ENCODE assay signal across 7 mouse cellular contexts in genomic region chr8:85700751-85701351, GRCm38 (mm10). TPM values are rescaled to one million over a fixed set of nuclear protein-coding genes. Genes with fewer than 3 reads are reported as not detected.
DNase-seq lines count a peak whose midpoint lies in the region; ATAC-seq and TF ChIP-seq lines count a peak whose summit lies in the region.

Gene Neto2 (minus strand): TSS chr8:85700924.

- peak; percentile 92 for DNase-seq in embryonic facial prominence, embryonic 14.5 days (ENCODE audit: low spot score)
- DNase-seq in heart, embryonic 10.5 days (ENCODE audit: low spot score), result peak; percentile 79
- peak; percentile 89 for DNase-seq in midbrain, postnatal 0 days (ENCODE audit: low spot score)
- peak; percentile 35 to 37 for DNase-seq in spleen, postnatal 14 days (ENCODE audit: low spot score in 2 of 2)

- H3K36me3 ChIP-seq in embryonic facial prominence, embryonic 14.5 days (ENCODE audit: control insufficient read depth, insufficient read depth, low read length), result no peaks in the 10 kb centered on the region
- no peaks in the 10 kb centered on the region for H3K36me3 ChIP-seq in heart, embryonic 10.5 days
- no peaks in the 10 kb centered on the region for H3K36me3 ChIP-seq in kidney, embryonic 14.5 days (ENCODE audit: control insufficient read depth, insufficient read depth, low read length)
- H3K36me3 ChIP-seq in limb, embryonic 15.5 days, result no peaks in the 10 kb centered on the region
- no peaks in the 10 kb centered on the region for H3K36me3 ChIP-seq in midbrain, postnatal 0 days (ENCODE audit: insufficient read depth, low read length)

- H3K27ac ChIP-seq in bone marrow, adult 2 months (ENCODE audit: control insufficient read depth, insufficient read depth, low read depth, low read length, poor library complexity), result peak within 1 kb of the TSS; percentile 51; the same call in 1 of the 2 replicates
- peak within 1 kb of the TSS; percentile 90 for H3K27ac ChIP-seq in embryonic facial prominence, embryonic 14.5 days (replicated peaks; ENCODE audit: low read depth, low read length)
- H3K27ac ChIP-seq in heart, embryonic 10.5 days, result peak within 1 kb of the TSS; percentile 89
- H3K27ac ChIP-seq in kidney, embryonic 14.5 days (ENCODE audit: low read depth, low read length), result peak within 1 kb of the TSS; percentile 88
- H3K27ac ChIP-seq in limb, embryonic 15.5 days, result peak within 1 kb of the TSS; percentile 88
- H3K27ac ChIP-seq in midbrain, postnatal 0 days (ENCODE audit: low read depth, low read length), result peak within 1 kb of the TSS; percentile 88

- peak within 1 kb of the TSS; percentile 91 for H3K4me2 ChIP-seq in embryonic facial prominence, embryonic 14.5 days (ENCODE audit: low read depth, low read length)
- H3K4me2 ChIP-seq in kidney, embryonic 14.5 days (replicated peaks; ENCODE audit: low read depth, low read length), result peak within 1 kb of the TSS; percentile 84
- H3K4me2 ChIP-seq in limb, embryonic 15.5 days, result peak within 1 kb of the TSS; percentile 96
- H3K4me2 ChIP-seq in midbrain, postnatal 0 days (ENCODE audit: low read depth, low read length, poor library complexity, severe bottlenecking), result peak within 1 kb of the TSS; percentile 72

- TF ChIP-seq CTCF in bone marrow, adult 2 months (IDR thresholded peaks at IDR 0.05; ENCODE audit: control insufficient read depth, insufficient read depth, low read length), result no peak
- TF ChIP-seq CTCF in midbrain, postnatal 0 days (IDR thresholded peaks at IDR 0.05), result no peak; the same call in 1 of the 2 replicates

- peak within 1 kb of the TSS; percentile 83 for H3K4me3 ChIP-seq in bone marrow, adult 2 months (replicated peaks; ENCODE audit: control insufficient read depth, low read depth, low read length)
- H3K4me3 ChIP-seq in embryonic facial prominence, embryonic 14.5 days (ENCODE audit: low read depth, low read length), result peak within 1 kb of the TSS; percentile 76
- H3K4me3 ChIP-seq in heart, embryonic 10.5 days, result peak within 1 kb of the TSS; percentile 67
- peak within 1 kb of the TSS; percentile 75 for H3K4me3 ChIP-seq in kidney, embryonic 14.5 days (ENCODE audit: low read length)
- peak within 1 kb of the TSS; percentile 71 for H3K4me3 ChIP-seq in limb, embryonic 15.5 days
- peak within 1 kb of the TSS; percentile 65 for H3K4me3 ChIP-seq in midbrain, postnatal 0 days (ENCODE audit: low read depth, low read length)

- H3K27me3 ChIP-seq in embryonic facial prominence, embryonic 14.5 days (replicated peaks; ENCODE audit: control insufficient read depth, insufficient read depth, low read length), result peaks cover 3% of the 10 kb centered on the region; the same call in 1 of the 2 replicates
- peaks cover 19% of the 10 kb centered on the region for H3K27me3 ChIP-seq in heart, embryonic 10.5 days (ENCODE audit: insufficient read depth, poor library complexity, severe bottlenecking)
- H3K27me3 ChIP-seq in kidney, embryonic 14.5 days (ENCODE audit: control insufficient read depth, insufficient read depth, low read length), result no peaks in the 10 kb centered on the region; the same call in none of the 2 replicates
- H3K27me3 ChIP-seq in limb, embryonic 15.5 days, result 0 out of 2 replicates have a peak, but pooled peaks cover 7% of the 10 kb centered on the region
- H3K27me3 ChIP-seq in midbrain, postnatal 0 days (ENCODE audit: insufficient read depth, low read length), result no peaks in the 10 kb centered on the region

- ATAC-seq in embryonic facial prominence, embryonic 14.5 days (ENCODE audit: low read depth), result peak; percentile 92
- ATAC-seq in kidney, embryonic 14.5 days (ENCODE audit: low FRiP score, low TSS enrichment), result peak; percentile 94
- ATAC-seq in limb, embryonic 15.5 days (ENCODE audit: insufficient number of reproducible peaks, low FRiP score, low TSS enrichment, low read depth), result peak; percentile 83
- peak; percentile 89 for ATAC-seq in midbrain, postnatal 0 days (ENCODE audit: low FRiP score)

- peak; percentile 21; the same call in 1 of the 2 replicates for TF ChIP-seq POLR2A in bone marrow, adult 2 months (IDR thresholded peaks at IDR 0.05; ENCODE audit: borderline replicate concordance, control insufficient read depth, low read depth, low read length)

- peak within 1 kb of the TSS; percentile 81 for H3K9ac ChIP-seq in embryonic facial prominence, embryonic 14.5 days (ENCODE audit: low read depth, low read length)
- peak within 1 kb of the TSS; percentile 85 for H3K9ac ChIP-seq in kidney, embryonic 14.5 days (ENCODE audit: low read depth, low read length)
- peak within 1 kb of the TSS; percentile 72 for H3K9ac ChIP-seq in limb, embryonic 15.5 days
- peak within 1 kb of the TSS; percentile 73 for H3K9ac ChIP-seq in midbrain, postnatal 0 days (replicated peaks; ENCODE audit: low read length, poor library complexity, severe bottlenecking)

- H3K4me1 ChIP-seq in bone marrow, adult 2 months (ENCODE audit: control insufficient read depth, insufficient read depth, low read length), result no peaks in the 10 kb centered on the region; the same call in 1 of the 2 replicates
- 0 out of 2 replicates have a peak, but pooled peaks cover 3% of the 10 kb centered on the region for H3K4me1 ChIP-seq in embryonic facial prominence, embryonic 14.5 days (ENCODE audit: control insufficient read depth, insufficient read depth, low read length)
- peaks cover 6% of the 10 kb centered on the region for H3K4me1 ChIP-seq in heart, embryonic 10.5 days
- H3K4me1 ChIP-seq in kidney, embryonic 14.5 days (ENCODE audit: control insufficient read depth, insufficient read depth, low read length), result no peaks in the 10 kb centered on the region
- H3K4me1 ChIP-seq in limb, embryonic 15.5 days, result peaks cover 6% of the 10 kb centered on the region
- H3K4me1 ChIP-seq in midbrain, postnatal 0 days (ENCODE audit: insufficient read depth, low read length), result no peaks in the 10 kb centered on the region

- H3K9me3 ChIP-seq in embryonic facial prominence, embryonic 14.5 days (ENCODE audit: control insufficient read depth, low read length), result no peaks in the 10 kb centered on the region
- H3K9me3 ChIP-seq in heart, embryonic 10.5 days, result no peaks in the 10 kb centered on the region
- no peaks in the 10 kb centered on the region for H3K9me3 ChIP-seq in kidney, embryonic 14.5 days (ENCODE audit: control insufficient read depth, low read length)
- H3K9me3 ChIP-seq in limb, embryonic 15.5 days, result no peaks in the 10 kb centered on the region
- H3K9me3 ChIP-seq in midbrain, postnatal 0 days (ENCODE audit: low read length), result no peaks in the 10 kb centered on the region

- WGBS in bone marrow, adult 2 months, result 2% methylated on average over 65 of the region's 65 CpGs
- WGBS in embryonic facial prominence, embryonic 14.5 days, result 11% methylated on average over 21 of the region's 65 CpGs
- WGBS in heart, embryonic 10.5 days, result 8% methylated on average over 49 of the region's 65 CpGs
- WGBS in kidney, embryonic 14.5 days, result 6% methylated on average over 51 of the region's 65 CpGs
- 5% methylated on average over 50 of the region's 65 CpGs for WGBS in limb, embryonic 15.5 days
- 4% methylated on average over 40 of the region's 65 CpGs for WGBS in midbrain, postnatal 0 days

RNA-seq across cellular contexts. Expression of gene Neto2, which starts in this region (rescaled TPM):
- 0.52 and 1.6 TPM in 2 replicates for polyA plus RNA-seq in bone marrow, adult 2 months (2011; ENCODE audit: insufficient read depth, insufficient read length, low replicate concordance, missing spikeins)
- polyA plus RNA-seq in embryonic facial prominence, embryonic 14.5 days (2014; fragmentation: Nextera tagmentation; extraction: Ambion mirVana), result 12.5 and 13.9 TPM in 2 replicates
- polyA plus RNA-seq in heart, embryonic 10.5 days (2016; fragmentation: Nextera tagmentation; extraction: Ambion mirVana), result 4.9 and 6.9 TPM in 2 replicates
- 23.0 and 31.6 TPM in 2 replicates for polyA plus RNA-seq in kidney, embryonic 14.5 days (2014; fragmentation: Nextera tagmentation; extraction: Ambion mirVana)
- polyA plus RNA-seq in limb, embryonic 15.5 days (2015; fragmentation: Nextera tagmentation; extraction: Ambion mirVana), result 5.6 and 7.9 TPM in 2 replicates
- 106 and 138 TPM in 2 replicates for total RNA-seq in midbrain, postnatal 0 days (2014; rRNA removed)
- 41.2 and 46.5 TPM in 2 replicates for polyA plus RNA-seq in midbrain, postnatal 0 days (2015; fragmentation: Nextera tagmentation; extraction: Ambion mirVana)

Comparison
In these comparisons a context has a peak if more than half of its experiments do, and no peak if none do; other contexts are left out.
1. Peak in every context shown above with its lines: DNase-seq, ATAC-seq, H3K4me3 ChIP-seq and H3K27ac ChIP-seq.
2. DNase-seq: peak in every context shown above with its lines; median percentile 92 in embryonic facial prominence, embryonic 14.5 days; 89 in midbrain, postnatal 0 days; 79 in heart, embryonic 10.5 days; 36 in spleen, postnatal 14 days.